In the genomic region with DNA sequence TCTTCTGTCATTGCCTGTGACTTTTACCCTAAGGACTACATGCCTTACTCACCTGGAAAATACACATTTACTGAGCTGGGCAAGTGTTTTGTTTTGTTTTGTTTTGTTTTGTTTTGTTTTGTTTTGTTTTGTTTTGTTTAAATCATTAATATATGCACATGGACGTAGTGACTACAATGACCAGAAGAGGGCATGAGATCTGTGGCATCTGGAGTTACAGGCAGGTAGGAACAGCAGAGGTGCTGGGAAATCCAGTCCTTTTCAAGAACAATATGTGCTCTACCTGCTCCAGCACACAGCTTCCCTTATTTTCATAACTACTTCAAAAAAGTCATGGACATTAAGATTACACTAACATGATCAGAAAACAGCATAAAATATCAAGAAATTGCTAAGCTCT, we compare ENCODE assay signal across 14 mouse cellular contexts.
DNase-seq lines count a peak whose midpoint lies in the region; ATAC-seq and TF ChIP-seq lines count a peak whose summit lies in the region.
"Had no signal": no experiment of that assay in that cellular context is flagged by ENCODE, and none has a peak within 500 bp of the region (broad histone marks: within the 10 kb centered on the region; RNA-seq: fewer than 3 reads in every experiment).

No protein-coding gene starts in this region.

- DNase-seq in lung, adult 2 months: no peak
- no peak for DNase-seq in lung, postnatal 14 days
- DNase-seq in ES-E14 (ENCODE audit: low read depth, low spot score): peak; percentile 3
- peak; percentile 54 for DNase-seq in splenic B cell, adult 2 months (ENCODE audit: low read depth, low spot score)
- DNase-seq: adrenal gland, postnatal 14 days; cerebellum, postnatal 25 days; heart, adult 18-20 months; right cerebral cortex, adult 18-20 months; thymus, postnatal 4 days had no signal

- no peak for TF ChIP-seq POLR2A in lung, adult 2 months (IDR thresholded peaks at IDR 0.05; ENCODE audit: borderline replicate concordance, extremely low read depth, low read depth, low read length)

- no peaks in the 10 kb centered on the region for H3K36me3 ChIP-seq in intestine, postnatal 0 days (ENCODE audit: control insufficient read depth, insufficient read depth)
- H3K36me3 ChIP-seq in intestine, embryonic 16.5 days (ENCODE audit: control insufficient read depth, insufficient read depth, low read length): no peaks in the 10 kb centered on the region
- no peaks in the 10 kb centered on the region for H3K36me3 ChIP-seq in ES-E14 (ENCODE audit: control insufficient read depth, insufficient read depth, low read length, poor library complexity, severe bottlenecking)
- H3K36me3 ChIP-seq in splenic B cell, adult 2 months (ENCODE audit: control insufficient read depth, insufficient read depth, low read length, poor library complexity, severe bottlenecking): no peaks in the 10 kb centered on the region
- H3K36me3 ChIP-seq: embryonic facial prominence, embryonic 12.5 days; neural tube, embryonic 15.5 days had no signal

- ATAC-seq in intestine, postnatal 0 days: no peak
- ATAC-seq in intestine, embryonic 16.5 days: no peak
- ATAC-seq in cerebellum, adult (ENCODE audit: insufficient number of reproducible peaks, low FRiP score, low TSS enrichment): no peak

- 66% methylated on average over 1 of the region's 1 CpGs for WGBS in intestine, postnatal 0 days
- WGBS in intestine, embryonic 16.5 days: 72% methylated on average over 1 of the region's 1 CpGs
- 79% methylated on average over 1 of the region's 1 CpGs for whole genome bisulfite sequencing in lung, adult 2 months

- no peak overlapping the region for H3K4me2 ChIP-seq in intestine, postnatal 0 days (replicated peaks; ENCODE audit: low read depth)
- no peak overlapping the region for H3K4me2 ChIP-seq in intestine, embryonic 16.5 days (ENCODE audit: low read depth, low read length)
- H3K4me2 ChIP-seq: embryonic facial prominence, embryonic 12.5 days; neural tube, embryonic 15.5 days had no signal

- H3K27ac ChIP-seq in intestine, postnatal 0 days (ENCODE audit: low read depth, low read length): no peak overlapping the region
- H3K27ac ChIP-seq in intestine, embryonic 16.5 days (ENCODE audit: low read length): no peak overlapping the region
- H3K27ac ChIP-seq in ES-E14 (ENCODE audit: insufficient read depth, low read depth, low read length, poor library complexity, severe bottlenecking): no peak overlapping the region
- H3K27ac ChIP-seq: embryonic facial prominence, embryonic 12.5 days; neural tube, embryonic 15.5 days had no signal

- no peak overlapping the region for H3K4me3 ChIP-seq in intestine, postnatal 0 days (ENCODE audit: low read depth, low read length)
- no peak overlapping the region for H3K4me3 ChIP-seq in intestine, embryonic 16.5 days (ENCODE audit: low read length)
- H3K4me3 ChIP-seq in lung, adult 2 months (replicated peaks; ENCODE audit: extremely low read depth, low read depth, low read length): no peak overlapping the region
- no peak overlapping the region for H3K4me3 ChIP-seq in ES-E14 (ENCODE audit: insufficient read depth in 1 of 2, low read depth in 1 of 2, low read length in 2 of 2, poor library complexity in 1 of 2, severe bottlenecking in 1 of 2)
- H3K4me3 ChIP-seq: embryonic facial prominence, embryonic 12.5 days; neural tube, embryonic 15.5 days had no signal

- peak; percentile 54 for TF ChIP-seq CTCF in intestine, postnatal 0 days (IDR thresholded peaks at IDR 0.05; ENCODE audit: low read depth)
- peak; percentile 15; the same call in 1 of the 2 replicates for TF ChIP-seq CTCF in lung, adult 2 months (IDR thresholded peaks at IDR 0.05; ENCODE audit: insufficient read depth, low read length)

- H3K4me1 ChIP-seq in intestine, postnatal 0 days (replicated peaks; ENCODE audit: control insufficient read depth, insufficient read depth, low read length): no peaks in the 10 kb centered on the region
- H3K4me1 ChIP-seq in intestine, embryonic 16.5 days (ENCODE audit: control insufficient read depth, insufficient read depth, low read length): no peaks in the 10 kb centered on the region
- no peaks in the 10 kb centered on the region for H3K4me1 ChIP-seq in lung, adult 2 months (ENCODE audit: control insufficient read depth, insufficient read depth, low read length)
- H3K4me1 ChIP-seq in ES-E14 (ENCODE audit: control insufficient read depth in 2 of 2, insufficient read depth in 2 of 2, low read length in 2 of 2, poor library complexity in 1 of 2): no peaks in the 10 kb centered on the region
- H3K4me1 ChIP-seq: embryonic facial prominence, embryonic 12.5 days; neural tube, embryonic 15.5 days had no signal

- H3K9me3 ChIP-seq in intestine, postnatal 0 days (ENCODE audit: control insufficient read depth): no peaks in the 10 kb centered on the region
- H3K9me3 ChIP-seq in intestine, embryonic 16.5 days (ENCODE audit: control insufficient read depth, low read length): no peaks in the 10 kb centered on the region
- H3K9me3 ChIP-seq in ES-E14 (ENCODE audit: control insufficient read depth, insufficient read depth, low read depth, low read length): no peaks in the 10 kb centered on the region
- H3K9me3 ChIP-seq: embryonic facial prominence, embryonic 12.5 days; neural tube, embryonic 15.5 days had no signal

- no peak overlapping the region for H3K9ac ChIP-seq in intestine, postnatal 0 days (ENCODE audit: low read depth, low read length)
- no peak overlapping the region for H3K9ac ChIP-seq in intestine, embryonic 16.5 days (ENCODE audit: low read depth, low read length)
- H3K9ac ChIP-seq in ES-E14 (ENCODE audit: insufficient read depth, low read depth, low read length, poor library complexity, severe bottlenecking): no peak overlapping the region
- H3K9ac ChIP-seq: embryonic facial prominence, embryonic 12.5 days; neural tube, embryonic 15.5 days had no signal

- no peaks in the 10 kb centered on the region for H3K27me3 ChIP-seq in intestine, postnatal 0 days (replicated peaks; ENCODE audit: control insufficient read depth, insufficient read depth, low read length)
- H3K27me3 ChIP-seq in intestine, embryonic 16.5 days (replicated peaks; ENCODE audit: control insufficient read depth, insufficient read depth, low read length): no peaks in the 10 kb centered on the region
- no peaks in the 10 kb centered on the region for H3K27me3 ChIP-seq in splenic B cell, adult 2 months (ENCODE audit: control insufficient read depth, insufficient read depth, low read length, poor library complexity, severe bottlenecking)
- H3K27me3 ChIP-seq: embryonic facial prominence, embryonic 12.5 days; neural tube, embryonic 15.5 days had no signal

- in situ Hi-C loops in ES-E14 (cut with MboI; ENCODE audit: low sequenced_read_pairs in 2 of 2, unreplicated experiment in 2 of 2): no loop called here

TF ChIP-seq in ES-E14, 5 proteins besides CTCF, POLR2A, EP300 and RAD21:
- no peak for TF ChIP-seq MAFK (IDR thresholded peaks at IDR 0.05; ENCODE audit: insufficient read depth, low read depth, low read length)
- no peak for TF ChIP-seq HCFC1 (IDR thresholded peaks at IDR 0.05; ENCODE audit: borderline replicate concordance, insufficient read depth, low read length)
- no peak for TF ChIP-seq CHD2 (IDR thresholded peaks at IDR 0.05; ENCODE audit: low read depth, low read length)
- TF ChIP-seq ZC3H11A (IDR thresholded peaks at IDR 0.05; ENCODE audit: borderline replicate concordance, low read depth, low read length): no peak

Comparison
In these comparisons a context has a peak if more than half of its experiments do, and no peak if none do; other contexts are left out.
1. DNase-seq: peak in ES-E14 (single experiment) and splenic B cell, adult 2 months (single experiment); none in lung, adult 2 months (single experiment) and lung, postnatal 14 days (single experiment).